Mouse (Mus musculus) liver, adult 2 months (tissue): ENCODE data around the gene Fndc3b. TPM values are rescaled to one million over a fixed set of nuclear protein-coding genes. Genes with fewer than 3 reads are reported as not detected.

Experiments used
- DNase-seq: peaks from one replicate; pipeline ENCODE4 v3.0.0-alpha.2; 2011; ENCODE audit warnings: low read depth, low spot score; ENCODE audit errors: extremely low read depth
- H3K27ac ChIP-seq: fragments of 200-500 bp; replicated peaks from 2 replicates; pipeline ENCODE4 v1.5.1; 2012; ENCODE audit warnings: low read depth, mild to moderate bottlenecking, control low read depth, inconsistent platforms, low read length; ENCODE audit not compliant: insufficient read depth
- H3K27me3 ChIP-seq: fragments of 200-500 bp; 2 replicates; pipeline ENCODE4 v1.6.1; 2012; ENCODE audit warnings: mild to moderate bottlenecking, moderate library complexity, low read length, inconsistent platforms; ENCODE audit not compliant: control insufficient read depth, insufficient read depth
- H3K36me3 ChIP-seq: fragments of 200-500 bp; 2 replicates; pipeline ENCODE4 v1.6.1; 2012; ENCODE audit warnings: low read length, inconsistent platforms; ENCODE audit not compliant: control insufficient read depth, insufficient read depth
- H3K4me1 ChIP-seq: fragments of 200-500 bp; 2 replicates; pipeline ENCODE4 v1.6.1; 2011; ENCODE audit warnings: low read length; ENCODE audit not compliant: control insufficient read depth, insufficient read depth
- H3K4me3 ChIP-seq: fragments of 200-500 bp; 2 replicates; pipeline ENCODE4 v1.5.1; 2011; ENCODE audit warnings: low read depth, mild to moderate bottlenecking, control low read depth, low read length, moderate library complexity; ENCODE audit not compliant: insufficient read depth
- H3K79me2 ChIP-seq: fragments of 200-500 bp; 2 replicates; pipeline ENCODE4 v1.6.1; 2012; ENCODE audit warnings: inconsistent platforms, mild to moderate bottlenecking, low read length, moderate library complexity; ENCODE audit not compliant: control insufficient read depth, insufficient read depth
- H3K9ac ChIP-seq: fragments of 200-500 bp; 2 replicates; pipeline ENCODE4 v1.6.1; 2012; ENCODE audit warnings: low read depth, mild to moderate bottlenecking, control low read depth, inconsistent platforms, low read length
- CTCF ChIP-seq: fragments of 200-500 bp; IDR thresholded peaks from 2 replicates; pipeline ENCODE4 v1.5.1; 2011; ENCODE audit warnings: low read depth, low read length, control low read depth
- POLR2A ChIP-seq: fragments of 200-500 bp; IDR thresholded peaks from 2 replicates; pipeline ENCODE4 v1.6.1; 2011; ENCODE audit warnings: low read length, control low read depth; ENCODE audit not compliant: insufficient read depth; ENCODE audit errors: extremely low read depth
- WGBS: fragments of 180-500 bp; shearing (Covaris S2); methylation state at CpG from one replicate; pipeline ENCODE4 v1.1.7; 2018; 5-methylcytosine and 5-hydroxymethylcytosine counted together
- polyA plus RNA-seq: library from polyadenylated mRNA; depleted of rRNA; stranded (reverse); fragments of >200 nt; gene quantifications from 2 replicates; pipeline ENCODE4 v1.2.3, GENCODE M21; 2012
- total RNA-seq: library from RNA; depleted of rRNA; stranded (reverse); fragments of >200 nt; gene quantifications from 2 replicates; pipeline ENCODE4 v1.2.3, GENCODE M21; 2014

Gene Fndc3b
- total and polyA plus RNA-seq, 2 experiments: 3.3 to 9.4 TPM

DNA sequence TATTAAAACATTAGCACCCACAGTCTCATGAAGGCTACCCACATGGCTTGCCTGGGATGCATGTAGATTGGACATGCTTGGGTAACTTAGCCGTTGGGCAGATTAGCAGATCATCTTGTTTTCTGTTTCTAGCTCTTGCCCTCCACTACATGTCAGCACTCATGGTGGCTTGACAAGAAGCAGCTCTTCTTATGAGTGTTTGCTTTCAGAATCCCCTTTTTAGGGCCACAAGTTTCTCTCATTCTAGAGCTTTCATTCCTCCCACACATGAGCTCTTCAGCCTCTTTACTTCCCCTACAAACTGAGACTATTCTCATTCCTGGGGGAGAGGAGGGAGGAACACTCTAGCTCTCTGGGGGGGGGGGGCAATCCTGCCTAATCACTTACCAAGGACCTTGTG, 321.2 kb downstream of the Fndc3b start:
- no peaks in the 10 kb centered on the region; the same call in 1 of the 2 replicates for H3K27me3 ChIP-seq
- no peak overlapping the region for H3K9ac ChIP-seq
- H3K4me3 ChIP-seq: no peak overlapping the region
- no peak for DNase-seq
- no peak for TF ChIP-seq POLR2A
- TF ChIP-seq CTCF: no peak
- no peaks in the 10 kb centered on the region for H3K4me1 ChIP-seq
- no peaks in the 10 kb centered on the region for H3K79me2 ChIP-seq
- H3K27ac ChIP-seq: no peak overlapping the region
- no peaks in the 10 kb centered on the region for H3K36me3 ChIP-seq
- WGBS: 75% methylated on average over 1 of the region's 1 CpGs

DNA sequence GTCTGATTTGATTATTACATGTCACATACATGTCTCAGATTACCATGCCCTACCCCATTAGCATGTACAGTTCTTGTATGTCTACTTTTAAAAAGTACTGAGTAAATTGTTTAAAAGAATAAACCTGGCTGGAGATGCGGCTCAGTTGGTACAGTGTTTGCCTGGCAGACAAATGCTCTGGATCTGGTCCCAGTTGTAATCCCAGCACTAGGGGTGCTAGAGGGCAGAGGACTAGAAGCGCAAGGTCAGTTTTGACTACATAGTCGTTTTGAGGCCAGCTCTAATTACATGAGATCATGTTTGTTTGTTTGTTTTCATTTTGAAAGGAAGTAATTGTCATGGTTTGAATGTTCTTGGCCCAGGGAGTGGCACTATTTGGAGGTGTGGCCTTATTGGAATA, 326.3 kb downstream of the Fndc3b start:
- Histone ChIP-seq H3K27ac (no peak overlapping the region), H3K36me3 (no peaks in the 10 kb centered on the region), H3K79me2 (no peaks in the 10 kb centered on the region), H3K27me3 (0 out of 2 replicates have a peak, but pooled peaks cover 3% of the 10 kb centered on the region), H3K4me3 (no peak overlapping the region), H3K9ac (no peak overlapping the region), H3K4me1 (no peaks in the 10 kb centered on the region)
- TF ChIP-seq CTCF: no peak
- TF ChIP-seq POLR2A: no peak
- 41% methylated on average over 3 of the region's 3 CpGs for WGBS
- DNase-seq: peak; percentile 13

DNA sequence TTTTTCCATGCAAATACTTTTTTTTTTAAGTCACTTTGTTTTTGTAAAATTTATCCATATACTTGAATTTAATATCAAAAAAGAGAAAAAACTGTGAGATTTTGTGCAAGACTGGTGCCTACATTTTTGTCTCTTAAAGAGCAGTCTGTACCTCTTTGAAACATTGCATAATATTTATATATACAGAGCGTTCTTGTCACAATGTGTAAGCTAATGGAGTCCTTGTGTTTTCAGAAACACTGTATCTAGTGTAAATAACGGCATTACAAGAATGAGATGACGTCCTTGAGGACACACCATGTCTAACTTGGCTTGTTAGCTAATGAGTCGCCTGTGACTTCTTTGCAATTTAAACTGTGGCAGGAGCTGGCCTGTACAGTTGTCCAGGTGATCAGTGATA, 333.2 kb downstream of the Fndc3b start:
- Histone ChIP-seq H3K27ac (no peak overlapping the region), H3K27me3 (peaks cover 6% of the 10 kb centered on the region; the same call in 1 of the 2 replicates), H3K9ac (no peak overlapping the region), H3K4me1 (no peaks in the 10 kb centered on the region), H3K4me3 (no peak overlapping the region), H3K79me2 (no peaks in the 10 kb centered on the region), H3K36me3 (no peaks in the 10 kb centered on the region)
- no peak for TF ChIP-seq CTCF
- no peak for TF ChIP-seq POLR2A
- DNase-seq: no peak
- 55% methylated on average over 4 of the region's 4 CpGs for WGBS

DNA sequence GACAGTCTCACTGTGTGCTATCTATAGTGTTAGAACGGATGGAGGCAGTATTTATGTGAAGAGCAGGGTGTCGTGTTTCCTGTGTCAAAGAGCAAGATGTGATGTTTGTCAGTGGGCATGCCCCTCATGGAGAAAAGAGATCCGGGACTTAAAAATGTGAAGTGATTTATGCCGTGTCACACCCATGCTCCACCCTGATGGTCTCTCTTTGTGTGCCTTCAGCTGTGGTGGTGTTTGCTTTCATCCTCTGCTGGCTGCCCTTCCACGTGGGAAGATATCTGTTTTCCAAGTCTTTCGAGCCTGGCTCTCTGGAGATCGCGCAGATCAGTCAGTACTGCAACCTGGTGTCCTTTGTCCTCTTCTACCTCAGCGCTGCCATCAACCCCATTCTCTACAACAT, 336.7 kb downstream of the Fndc3b start:
- TF ChIP-seq CTCF: no peak
- TF ChIP-seq POLR2A: no peak
- no peak for DNase-seq
- Histone ChIP-seq H3K4me3 (no peak overlapping the region), H3K36me3 (no peaks in the 10 kb centered on the region), H3K79me2 (no peaks in the 10 kb centered on the region), H3K9ac (no peak overlapping the region), H3K4me1 (no peaks in the 10 kb centered on the region), H3K27me3 (peaks cover 21% of the 10 kb centered on the region), H3K27ac (no peak overlapping the region)
- 55% methylated on average over 9 of the region's 9 CpGs for WGBS

DNA sequence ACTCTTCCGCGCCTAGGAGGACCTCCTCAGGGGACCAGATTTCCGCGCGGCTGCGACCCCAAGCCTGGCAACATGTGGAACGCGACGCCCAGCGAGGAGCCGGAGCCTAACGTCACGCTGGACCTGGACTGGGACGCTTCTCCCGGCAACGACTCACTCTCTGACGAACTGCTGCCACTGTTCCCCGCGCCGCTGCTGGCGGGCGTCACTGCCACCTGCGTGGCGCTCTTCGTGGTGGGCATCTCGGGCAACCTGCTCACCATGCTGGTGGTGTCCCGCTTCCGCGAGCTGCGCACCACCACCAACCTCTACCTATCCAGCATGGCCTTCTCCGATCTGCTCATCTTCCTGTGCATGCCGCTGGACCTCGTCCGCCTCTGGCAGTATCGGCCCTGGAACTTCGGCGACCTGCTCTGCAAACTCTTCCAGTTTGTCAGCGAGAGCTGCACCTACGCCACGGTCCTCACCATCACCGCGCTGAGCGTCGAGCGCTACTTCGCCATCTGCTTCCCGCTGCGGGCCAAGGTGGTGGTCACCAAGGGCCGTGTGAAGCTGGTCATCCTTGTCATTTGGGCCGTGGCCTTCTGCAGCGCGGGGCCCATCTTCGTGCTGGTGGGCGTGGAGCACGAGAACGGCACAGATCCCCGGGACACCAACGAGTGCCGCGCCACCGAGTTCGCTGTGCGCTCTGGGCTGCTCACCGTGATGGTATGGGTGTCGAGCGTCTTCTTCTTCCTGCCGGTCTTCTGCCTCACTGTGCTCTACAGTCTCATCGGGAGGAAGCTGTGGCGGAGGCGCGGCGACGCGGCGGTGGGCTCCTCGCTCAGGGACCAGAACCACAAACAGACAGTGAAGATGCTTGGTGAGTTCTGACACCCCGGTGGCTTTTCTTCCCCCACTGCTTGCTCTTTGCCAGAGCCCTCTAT, 339.1 kb downstream of the Fndc3b start:
- no peaks in the 10 kb centered on the region for H3K79me2 ChIP-seq
- no peaks in the 10 kb centered on the region for H3K36me3 ChIP-seq
- H3K4me1 ChIP-seq: no peaks in the 10 kb centered on the region
- no peak overlapping the region for H3K27ac ChIP-seq
- no peak for TF ChIP-seq CTCF
- WGBS: 6% methylated on average over 77 of the region's 77 CpGs
- no peak overlapping the region for H3K4me3 ChIP-seq
- no peak overlapping the region for H3K9ac ChIP-seq
- DNase-seq: no peak
- H3K27me3 ChIP-seq: peaks cover 21% of the 10 kb centered on the region

DNA sequence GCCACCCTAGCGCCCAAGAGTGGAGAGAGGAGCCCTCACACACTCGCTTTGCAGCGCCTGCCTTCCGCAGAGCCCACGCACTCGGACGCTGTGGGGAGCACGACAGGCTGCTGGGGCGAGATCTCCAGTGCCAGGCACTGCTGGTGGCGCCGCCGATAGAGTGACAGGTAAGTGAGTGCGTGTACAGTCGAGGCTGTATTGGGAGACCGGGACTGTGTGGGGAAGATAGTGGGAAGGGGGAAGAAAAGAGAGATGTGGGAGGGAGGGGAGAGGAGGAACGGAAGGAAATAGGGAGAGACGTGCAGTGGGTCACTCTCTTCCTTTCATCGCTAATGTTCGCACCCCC, 339.9 kb downstream of the Fndc3b start, which contains the start of gene Ghsr:
TSS of gene Ghsr (plus strand) at position 76 of the 346 bp plus-strand sequence.
- DNase-seq: no peak
- Histone ChIP-seq H3K9ac (no peak within 1 kb of the TSS), H3K79me2 (no peaks in the 10 kb centered on the region), H3K36me3 (no peaks in the 10 kb centered on the region), H3K4me1 (no peaks in the 10 kb centered on the region), H3K27me3 (peaks cover 21% of the 10 kb centered on the region), H3K27ac (no peak within 1 kb of the TSS), H3K4me3 (no peak within 1 kb of the TSS)
- 4% methylated on average over 19 of the region's 19 CpGs for WGBS
- TF ChIP-seq POLR2A: no peak
- no peak for TF ChIP-seq CTCF
